Mouse (Mus musculus) thymus, postnatal 36 days (tissue): ENCODE measurements around the gene Uba6.

Experiments used
- DNase-seq, 2 experiments: peaks; one replicate each; pipeline ENCODE4 v3.0.0; 2022; ENCODE audit warnings: mixed read lengths in 2 of 2

Uba6 gene

GRCm38 (mm10) chr5:86172449-86173161 is at the start of gene Uba6:
Gene Uba6 (minus strand): TSS chr5:86172803.
- peak; percentile 100 for DNase-seq

- no peak for DNase-seq
Measured at GRCm38 (mm10) chr5:86197801-86198200, 25.2 kb upstream of the Uba6 start, which contains the start of gene Gnrhr. Gene Gnrhr (minus strand): TSS chr5:86197901.

GRCm38 (mm10) chr5:86191356-86191755 is 18.8 kb upstream of the Uba6 start:
- no peak for DNase-seq

- DNase-seq, result no peak
Measured at GRCm38 (mm10) chr5:86190770-86191169, 18.2 kb upstream of the Uba6 start.

- no peak for DNase-seq
Measured at GRCm38 (mm10) chr5:86190290-86190689, 17.7 kb upstream of the Uba6 start.

GRCm38 (mm10) chr5:86187441-86187840 is 14.8 kb upstream of the Uba6 start:
- no peak for DNase-seq

GRCm38 (mm10) chr5:86173778-86174177 is 1.2 kb upstream of the Uba6 start:
- DNase-seq, result no peak

GRCm38 (mm10) chr5:86172088-86172448 is 535 bp downstream of the Uba6 start:
- DNase-seq, result no peak

GRCm38 (mm10) chr5:86129828-86130227 is 42.8 kb downstream of the Uba6 start:
- DNase-seq, result no peak

- no peak for DNase-seq
Measured at GRCm38 (mm10) chr5:86128749-86129148, 43.9 kb downstream of the Uba6 start.

GRCm38 (mm10) chr5:86118457-86119094 is 54.0 kb downstream of the Uba6 start:
- DNase-seq, result no peak

- no peak for DNase-seq
Measured at GRCm38 (mm10) chr5:86113997-86114396, 58.6 kb downstream of the Uba6 start.

- no peak for DNase-seq
Measured at GRCm38 (mm10) chr5:86113037-86113436, 59.6 kb downstream of the Uba6 start.

- DNase-seq, result no peak
Measured at GRCm38 (mm10) chr5:86111074-86111473, 61.5 kb downstream of the Uba6 start.

- DNase-seq, result no peak
Measured at GRCm38 (mm10) chr5:86106610-86107009, 66.0 kb downstream of the Uba6 start.

GRCm38 (mm10) chr5:86102176-86102575 is 70.4 kb downstream of the Uba6 start:
- DNase-seq, result no peak

- DNase-seq, result no peak
Measured at GRCm38 (mm10) chr5:86100621-86101020, 72.0 kb downstream of the Uba6 start.

GRCm38 (mm10) chr5:86098988-86099387 is 73.6 kb downstream of the Uba6 start:
- DNase-seq, result no peak

- no peak for DNase-seq
Measured at GRCm38 (mm10) chr5:86094754-86095153, 77.8 kb downstream of the Uba6 start.

GRCm38 (mm10) chr5:86086751-86087150 is 85.9 kb downstream of the Uba6 start:
- peak; percentile 24 for DNase-seq

- DNase-seq, result no peak
Measured at GRCm38 (mm10) chr5:86084979-86085378, 87.6 kb downstream of the Uba6 start.

- no peak for DNase-seq
Measured at GRCm38 (mm10) chr5:86083987-86084386, 88.6 kb downstream of the Uba6 start.

GRCm38 (mm10) chr5:86078720-86079334 is 93.8 kb downstream of the Uba6 start:
- no peak for DNase-seq

GRCm38 (mm10) chr5:86072756-86073386 is 99.7 kb downstream of the Uba6 start:
- no peak for DNase-seq
